Comparison of ENCODE assay signal across 26 mouse cellular contexts in the genomic region with DNA sequence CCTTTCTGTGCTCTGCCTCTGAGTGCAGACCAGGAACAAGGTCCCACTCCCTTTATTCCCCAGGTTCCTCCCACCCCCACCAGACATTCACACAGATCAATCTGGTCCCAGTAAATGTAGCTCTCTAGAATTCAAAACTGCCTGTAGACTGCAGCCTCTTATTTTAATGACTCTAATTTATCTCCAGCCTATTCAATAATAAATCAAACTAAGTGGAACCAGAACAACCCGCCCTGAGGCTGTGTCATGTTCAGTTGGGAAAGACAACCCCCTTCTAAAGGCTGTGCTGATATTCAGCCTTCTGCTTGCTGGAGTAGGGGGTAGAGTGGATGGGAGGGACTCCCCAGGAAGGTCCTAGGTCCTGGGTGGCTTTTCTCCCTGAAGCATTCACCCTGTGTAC.
DNase-seq lines count a peak whose midpoint lies in the region; ATAC-seq and TF ChIP-seq lines count a peak whose summit lies in the region.
"Had no signal": no experiment of that assay in that cellular context is flagged by ENCODE, and none has a peak within 500 bp of the region (broad histone marks: within the 10 kb centered on the region; RNA-seq: fewer than 3 reads in every experiment).

No protein-coding gene starts in this region.

- peak; percentile 35 for DNase-seq in embryo, embryonic 10.5 days (ENCODE audit: low spot score)
- DNase-seq in embryo, embryonic 9.5 days (ENCODE audit: extremely low spot score): no peak
- DNase-seq in hindbrain, postnatal 0 days (ENCODE audit: low spot score): peak; percentile 5
- DNase-seq in hindbrain, embryonic 10.5 days (ENCODE audit: low spot score): no peak
- no peak for DNase-seq in limb, embryonic 10.5 days (ENCODE audit: low spot score)
- DNase-seq: B cell, adult 2 months; cerebellum, adult 18-20 months; cerebellum, postnatal 14 days; gastrocnemius, postnatal 25 days; heart, adult 18-20 months; liver; lung, postnatal 36 days; right cerebral cortex, postnatal 14 days; spleen, adult 18-20 months had no signal

- no peak overlapping the region for H3K4me2 ChIP-seq in hindbrain, postnatal 0 days (ENCODE audit: low read depth, low read length)
- H3K4me2 ChIP-seq in limb, embryonic 12.5 days: no peak overlapping the region
- H3K4me2 ChIP-seq in neural tube, embryonic 15.5 days: no peak overlapping the region
- H3K4me2 ChIP-seq: liver, embryonic 15.5 days; lung, embryonic 15.5 days had no signal

- H3K9ac ChIP-seq in hindbrain, postnatal 0 days (replicated peaks; ENCODE audit: low read length): no peak overlapping the region
- no peak overlapping the region for H3K9ac ChIP-seq in limb, embryonic 12.5 days (replicated peaks)
- no peak overlapping the region for H3K9ac ChIP-seq in neural tube, embryonic 15.5 days (replicated peaks)
- H3K9ac ChIP-seq: liver, embryonic 15.5 days; lung, embryonic 15.5 days had no signal

- no peak overlapping the region for H3K4me3 ChIP-seq in hindbrain, postnatal 0 days (ENCODE audit: low read length)
- no peak overlapping the region for H3K4me3 ChIP-seq in hindbrain, embryonic 10.5 days
- no peak overlapping the region for H3K4me3 ChIP-seq in limb, embryonic 12.5 days (replicated peaks)
- H3K4me3 ChIP-seq in limb, embryonic 10.5 days: no peak overlapping the region
- no peak overlapping the region for H3K4me3 ChIP-seq in neural tube, embryonic 15.5 days (replicated peaks)
- H3K4me3 ChIP-seq: forebrain, embryonic 10.5 days; left cerebral cortex, adult 2 months; liver, embryonic 15.5 days; lung, embryonic 15.5 days; megakaryocyte, embryonic 14.5 days; myocyte had no signal

- ATAC-seq in hindbrain, postnatal 0 days: 0 out of 2 replicates have a peak, but pooled peaks have one; percentile 15
- 0 out of 2 replicates have a peak, but pooled peaks have one; percentile 20 for ATAC-seq in limb, embryonic 12.5 days (ENCODE audit: insufficient number of reproducible peaks, insufficient read depth, low FRiP score, low TSS enrichment, low read depth)
- ATAC-seq in neural tube, embryonic 15.5 days (ENCODE audit: low FRiP score): peak; percentile 14; the same call in 1 of the 2 replicates
- ATAC-seq: forebrain, embryonic 16.5 days; intestine, postnatal 0 days; Patski had no signal

- 76% methylated on average over 1 of the region's 1 CpGs for WGBS in hindbrain, postnatal 0 days
- 86% methylated on average over 1 of the region's 1 CpGs for WGBS in hindbrain, embryonic 10.5 days
- 31% methylated on average over 1 of the region's 1 CpGs for WGBS in limb, embryonic 12.5 days
- 35% methylated on average over 1 of the region's 1 CpGs for WGBS in limb, embryonic 10.5 days
- 42% methylated on average over 1 of the region's 1 CpGs for WGBS in neural tube, embryonic 15.5 days

- H3K9me3 ChIP-seq in hindbrain, postnatal 0 days (ENCODE audit: low read length): no peaks in the 10 kb centered on the region
- H3K9me3 ChIP-seq in hindbrain, embryonic 10.5 days: no peaks in the 10 kb centered on the region
- H3K9me3 ChIP-seq in limb, embryonic 12.5 days: no peaks in the 10 kb centered on the region
- H3K9me3 ChIP-seq in limb, embryonic 10.5 days (replicated peaks): no peaks in the 10 kb centered on the region
- H3K9me3 ChIP-seq in neural tube, embryonic 15.5 days (replicated peaks): no peaks in the 10 kb centered on the region
- H3K9me3 ChIP-seq: forebrain, embryonic 10.5 days; liver, embryonic 15.5 days; lung, embryonic 15.5 days had no signal

- no peaks in the 10 kb centered on the region for H3K4me1 ChIP-seq in hindbrain, postnatal 0 days (ENCODE audit: insufficient read depth, low read length)
- no peaks in the 10 kb centered on the region for H3K4me1 ChIP-seq in hindbrain, embryonic 10.5 days (replicated peaks)
- H3K4me1 ChIP-seq in limb, embryonic 12.5 days (replicated peaks): no peaks in the 10 kb centered on the region
- peaks cover 11% of the 10 kb centered on the region for H3K4me1 ChIP-seq in limb, embryonic 10.5 days
- no peaks in the 10 kb centered on the region for H3K4me1 ChIP-seq in neural tube, embryonic 15.5 days
- H3K4me1 ChIP-seq: liver, embryonic 15.5 days; lung, embryonic 15.5 days; megakaryocyte, embryonic 14.5 days had no signal

- TF ChIP-seq CTCF in hindbrain, postnatal 0 days (IDR thresholded peaks at IDR 0.05; ENCODE audit: low read depth): no peak

- no peaks in the 10 kb centered on the region for H3K27me3 ChIP-seq in hindbrain, postnatal 0 days (ENCODE audit: insufficient read depth, low read length)
- H3K27me3 ChIP-seq in hindbrain, embryonic 10.5 days (ENCODE audit: insufficient read depth, poor library complexity, severe bottlenecking): no peaks in the 10 kb centered on the region
- H3K27me3 ChIP-seq in limb, embryonic 12.5 days: no peaks in the 10 kb centered on the region
- H3K27me3 ChIP-seq in limb, embryonic 10.5 days (ENCODE audit: low read depth, poor library complexity, severe bottlenecking): no peaks in the 10 kb centered on the region
- H3K27me3 ChIP-seq in neural tube, embryonic 15.5 days (replicated peaks): no peaks in the 10 kb centered on the region
- H3K27me3 ChIP-seq: liver, embryonic 15.5 days; lung, embryonic 15.5 days; megakaryocyte, embryonic 14.5 days; Patski had no signal

- H3K36me3 ChIP-seq in hindbrain, postnatal 0 days (ENCODE audit: insufficient read depth, low read length): no peaks in the 10 kb centered on the region
- no peaks in the 10 kb centered on the region for H3K36me3 ChIP-seq in hindbrain, embryonic 10.5 days
- H3K36me3 ChIP-seq in limb, embryonic 12.5 days: no peaks in the 10 kb centered on the region
- no peaks in the 10 kb centered on the region for H3K36me3 ChIP-seq in limb, embryonic 10.5 days
- H3K36me3 ChIP-seq in neural tube, embryonic 15.5 days: no peaks in the 10 kb centered on the region
- H3K36me3 ChIP-seq: forebrain, embryonic 10.5 days; G1E; liver, embryonic 15.5 days; lung, embryonic 15.5 days had no signal

- no peak overlapping the region for H3K27ac ChIP-seq in hindbrain, postnatal 0 days
- no peak overlapping the region for H3K27ac ChIP-seq in hindbrain, embryonic 10.5 days
- H3K27ac ChIP-seq in limb, embryonic 12.5 days: no peak overlapping the region
- H3K27ac ChIP-seq in limb, embryonic 10.5 days: no peak overlapping the region
- no peak overlapping the region for H3K27ac ChIP-seq in neural tube, embryonic 15.5 days (replicated peaks)
- H3K27ac ChIP-seq: forebrain, embryonic 10.5 days; left cerebral cortex, adult 2 months; liver, embryonic 15.5 days; lung, embryonic 15.5 days had no signal

Comparison
In these comparisons a context has a peak if more than half of its experiments do, and no peak if none do; other contexts are left out.
1. DNase-seq: peak in embryo, embryonic 10.5 days (single experiment) and hindbrain, postnatal 0 days (single experiment); none in embryo, embryonic 9.5 days (single experiment), hindbrain, embryonic 10.5 days (single experiment) and limb, embryonic 10.5 days (single experiment).
2. Peak in every context shown above with its lines, with median percentiles within 50 percentile points of each other: ATAC-seq.